Mouse (Mus musculus): Measurements from ENCODE around the gene Srebf2.

- TF ChIP-seq POLR2A (IDR thresholded peaks at IDR 0.05; ENCODE audit: insufficient read depth, low read length) (no peak), CTCF (IDR thresholded peaks at IDR 0.05; ENCODE audit: low read depth, low read length) (no peak)
These were observed 60.1 kb downstream of the Srebf2 start for GRCm38 (mm10) chr15:82207105-82207459.

All from ES-Bruce4 (cell line).